Mouse (Mus musculus): ENCODE data around the gene Cyth1.

The Cyth1 gene

GRCm38 (mm10) chr11:118248150-118249011, at the start of gene Cyth1:
Gene Cyth1 (minus strand): TSS chr11:118248592.
- peak; percentile 99 for DNase-seq

- DNase-seq, result peak; percentile 47
Measured at GRCm38 (mm10) chr11:118297967-118298366, 49.6 kb upstream of the Cyth1 start.

GRCm38 (mm10) chr11:118295026-118295425, 46.6 kb upstream of the Cyth1 start:
- DNase-seq, result no peak

- DNase-seq, result no peak
Measured at GRCm38 (mm10) chr11:118292671-118293070, 44.3 kb upstream of the Cyth1 start.

- DNase-seq, result peak; percentile 99
Measured at GRCm38 (mm10) chr11:118289999-118290889, 41.9 kb upstream of the Cyth1 start, which contains the start of gene Usp36. Gene Usp36 (minus strand): TSS chr11:118290244.

- no peak for DNase-seq
Measured at GRCm38 (mm10) chr11:118289562-118289961, 41.2 kb upstream of the Cyth1 start.

GRCm38 (mm10) chr11:118289037-118289511, 40.7 kb upstream of the Cyth1 start:
- peak; percentile 23 for DNase-seq

GRCm38 (mm10) chr11:118287573-118287972, 39.2 kb upstream of the Cyth1 start:
- DNase-seq, result no peak

GRCm38 (mm10) chr11:118286434-118286833, 38.0 kb upstream of the Cyth1 start:
- no peak for DNase-seq

- DNase-seq, result no peak
Measured at GRCm38 (mm10) chr11:118285791-118286190, 37.4 kb upstream of the Cyth1 start.

- no peak for DNase-seq
Measured at GRCm38 (mm10) chr11:118280218-118280617, 31.8 kb upstream of the Cyth1 start.

- DNase-seq, result no peak
Measured at GRCm38 (mm10) chr11:118276328-118276727, 27.9 kb upstream of the Cyth1 start.

GRCm38 (mm10) chr11:118275092-118275491, 26.7 kb upstream of the Cyth1 start:
- no peak for DNase-seq

- DNase-seq, result peak; percentile 73
Measured at GRCm38 (mm10) chr11:118269827-118270226, 21.4 kb upstream of the Cyth1 start.

- peak; percentile 39 for DNase-seq
Measured at GRCm38 (mm10) chr11:118266666-118267046, 18.3 kb upstream of the Cyth1 start.

GRCm38 (mm10) chr11:118266044-118266665, 17.8 kb upstream of the Cyth1 start:
- DNase-seq, result peak; percentile 18

GRCm38 (mm10) chr11:118265621-118266020, 17.2 kb upstream of the Cyth1 start:
- DNase-seq, result no peak

GRCm38 (mm10) chr11:118263146-118263545, 14.8 kb upstream of the Cyth1 start:
- DNase-seq, result no peak

GRCm38 (mm10) chr11:118260081-118260480, 11.7 kb upstream of the Cyth1 start:
- peak; percentile 53 for DNase-seq

GRCm38 (mm10) chr11:118259580-118259979, 11.2 kb upstream of the Cyth1 start:
- DNase-seq, result no peak

- no peak for DNase-seq
Measured at GRCm38 (mm10) chr11:118256371-118256770, 8.0 kb upstream of the Cyth1 start.

GRCm38 (mm10) chr11:118254159-118254951, 6.0 kb upstream of the Cyth1 start:
- DNase-seq, result no peak

Measured in thymus, postnatal 14 days (tissue).